Mouse (Mus musculus) kidney, embryonic 14.5 days (tissue): ENCODE results near the gene Reep3. TPM values are rescaled to one million over a fixed set of nuclear protein-coding genes. Genes with fewer than 3 reads are reported as not detected.

Experiments used
- ATAC-seq: fragments of 200-750 bp; cut with Nextera tagmentation; 2 replicates; pipeline ENCODE4 v1.8.0; 2017; ENCODE audit warnings: moderate number of reproducible peaks, mild to moderate bottlenecking, moderate TSS enrichment, moderate library complexity; ENCODE audit not compliant: low FRiP score, low TSS enrichment
- H3K27ac ChIP-seq: fragments of 300-500 bp; sonication (generic); 2 replicates; pipeline ENCODE4 v1.5.1; 2014; ENCODE audit warnings: low read depth, mild to moderate bottlenecking, low read length, moderate library complexity, mixed read lengths
- H3K27me3 ChIP-seq: fragments of 300-500 bp; sonication (generic); 2 replicates; pipeline ENCODE4 v1.6.1; 2014; ENCODE audit warnings: mild to moderate bottlenecking, low read length; ENCODE audit not compliant: control insufficient read depth, insufficient read depth
- H3K36me3 ChIP-seq: fragments of 300-500 bp; sonication (generic); 2 replicates; pipeline ENCODE4 v1.6.1; 2014; ENCODE audit warnings: low read length, mixed read lengths; ENCODE audit not compliant: control insufficient read depth, insufficient read depth
- H3K4me1 ChIP-seq: fragments of 300-500 bp; sonication (generic); 2 replicates; pipeline ENCODE4 v1.6.1; 2014; ENCODE audit warnings: low read length, mixed read lengths; ENCODE audit not compliant: control insufficient read depth, insufficient read depth
- H3K4me2 ChIP-seq: fragments of 300-500 bp; sonication (generic); replicated peaks from 2 replicates; pipeline ENCODE4 v1.6.1; 2014; ENCODE audit warnings: low read depth, mild to moderate bottlenecking, low read length
- H3K4me3 ChIP-seq: fragments of 300-500 bp; sonication (generic); 2 replicates; pipeline ENCODE4 v1.5.1; 2014; ENCODE audit warnings: mild to moderate bottlenecking, low read length
- H3K9ac ChIP-seq: fragments of 300-500 bp; sonication (generic); 2 replicates; pipeline ENCODE4 v1.6.1; 2014; ENCODE audit warnings: low read depth, mild to moderate bottlenecking, low read length, moderate library complexity
- H3K9me3 ChIP-seq: fragments of 300-500 bp; sonication (generic); 2 replicates; pipeline ENCODE4 v1.6.1; 2016; ENCODE audit warnings: low read length; ENCODE audit not compliant: control insufficient read depth
- WGBS: fragments of 180-500 bp; shearing (Covaris S2); extraction: QIAGEN DNeasy Blood & Tissue Kit; methylation state at CpG from one replicate; pipeline ENCODE4 v1.1.7; 2014; 5-methylcytosine and 5-hydroxymethylcytosine counted together
- polyA plus RNA-seq: library from polyadenylated mRNA; unstranded; fragments of >200 nt; fragmentation: Nextera tagmentation; extraction: Ambion mirVana; gene quantifications from 2 replicates; pipeline ENCODE4 v1.2.1, GENCODE M21; 2014

The Reep3 gene
- polyA plus RNA-seq, 1 experiment from 2014 or later, result 50.6 TPM

- Histone ChIP-seq H3K27me3 (no peaks in the 10 kb centered on the region), H3K4me3 (no peak overlapping the region), H3K36me3 (peaks cover 7% of the 10 kb centered on the region; the same call in 1 of the 2 replicates), H3K27ac (no peak overlapping the region; the same call in 1 of the 2 replicates), H3K4me2 (no peak overlapping the region), H3K9me3 (no peaks in the 10 kb centered on the region), H3K9ac (no peak overlapping the region), H3K4me1 (0 out of 2 replicates have a peak, but pooled peaks cover 5% of the 10 kb centered on the region)
- WGBS, result 69% methylated on average over 8 of the region's 8 CpGs
- no peak; the same call in 1 of the 2 replicates for ATAC-seq
These were observed 70.4 kb downstream of the Reep3 start for GRCm38 (mm10) chr10:67026375-67026774.

- Histone ChIP-seq H3K4me2 (no peak overlapping the region), H3K36me3 (peaks cover 7% of the 10 kb centered on the region; the same call in 1 of the 2 replicates)
These were observed 71.0 kb downstream of the Reep3 start for GRCm38 (mm10) chr10:67025573-67026236.

GRCm38 (mm10) chr10:67024391-67024790 lies 72.4 kb downstream of the Reep3 start:
- Histone ChIP-seq H3K9me3 (no peaks in the 10 kb centered on the region), H3K9ac (no peak overlapping the region)
- WGBS, result 96% methylated on average over 6 of the region's 6 CpGs

More at GRCm38 (mm10) chr10:67025573-67026236, 71.0 kb downstream of the Reep3 start:
- H3K9ac ChIP-seq, result no peak overlapping the region
- no peak overlapping the region for H3K4me3 ChIP-seq
- H3K27ac ChIP-seq, result peak overlapping the region; percentile 3; the same call in 1 of the 2 replicates
- H3K4me1 ChIP-seq, result 0 out of 2 replicates have a peak, but pooled peaks cover 5% of the 10 kb centered on the region
- ATAC-seq, result peak; percentile 53
- no peaks in the 10 kb centered on the region for H3K9me3 ChIP-seq
- H3K27me3 ChIP-seq, result no peaks in the 10 kb centered on the region
- WGBS, result 37% methylated on average over 10 of the region's 10 CpGs

GRCm38 (mm10) chr10:67023092-67023491 lies 73.7 kb downstream of the Reep3 start:
- H3K36me3 ChIP-seq, result peaks cover 6% of the 10 kb centered on the region; the same call in 1 of the 2 replicates
- no peaks in the 10 kb centered on the region for H3K9me3 ChIP-seq
- peaks cover 10% of the 10 kb centered on the region; the same call in 1 of the 2 replicates for H3K4me1 ChIP-seq
- H3K27ac ChIP-seq, result no peak overlapping the region
- H3K9ac ChIP-seq, result no peak overlapping the region
- 93% methylated on average over 9 of the region's 9 CpGs for WGBS
- H3K4me3 ChIP-seq, result no peak overlapping the region
- no peak overlapping the region for H3K4me2 ChIP-seq
- no peaks in the 10 kb centered on the region for H3K27me3 ChIP-seq
- ATAC-seq, result no peak

More at GRCm38 (mm10) chr10:67024391-67024790, 72.4 kb downstream of the Reep3 start:
- Histone ChIP-seq H3K4me2 (no peak overlapping the region), H3K4me3 (no peak overlapping the region), H3K4me1 (0 out of 2 replicates have a peak, but pooled peaks cover 5% of the 10 kb centered on the region), H3K27me3 (no peaks in the 10 kb centered on the region), H3K27ac (no peak overlapping the region), H3K36me3 (peaks cover 6% of the 10 kb centered on the region; the same call in 1 of the 2 replicates)
- ATAC-seq, result no peak

- WGBS, result 95% methylated on average over 13 of the region's 13 CpGs
- H3K36me3 ChIP-seq, result peaks cover 6% of the 10 kb centered on the region; the same call in 1 of the 2 replicates
- no peak overlapping the region for H3K4me2 ChIP-seq
- H3K4me1 ChIP-seq, result peaks cover 13% of the 10 kb centered on the region
- H3K4me3 ChIP-seq, result no peak overlapping the region
- no peak overlapping the region for H3K27ac ChIP-seq
- no peak overlapping the region for H3K9ac ChIP-seq
- H3K27me3 ChIP-seq, result no peaks in the 10 kb centered on the region
- H3K9me3 ChIP-seq, result no peaks in the 10 kb centered on the region
- no peak for ATAC-seq
These were observed 75.3 kb downstream of the Reep3 start for GRCm38 (mm10) chr10:67021494-67021893.

- Histone ChIP-seq H3K27me3 (no peaks in the 10 kb centered on the region), H3K4me1 (peaks cover 10% of the 10 kb centered on the region), H3K36me3 (peaks cover 13% of the 10 kb centered on the region; the same call in 1 of the 2 replicates), H3K9ac (no peak overlapping the region), H3K9me3 (no peaks in the 10 kb centered on the region), H3K4me2 (no peak overlapping the region), H3K4me3 (no peak overlapping the region), H3K27ac (no peak overlapping the region)
- ATAC-seq, result no peak
- WGBS, result 52% methylated on average over 6 of the region's 6 CpGs
These were observed 77.9 kb downstream of the Reep3 start for GRCm38 (mm10) chr10:67018875-67019274.

- H3K9me3 ChIP-seq, result no peaks in the 10 kb centered on the region
- WGBS, result 92% methylated on average over 4 of the region's 4 CpGs
These were observed 78.9 kb downstream of the Reep3 start for GRCm38 (mm10) chr10:67017891-67018290.

GRCm38 (mm10) chr10:67017315-67017714 lies 79.4 kb downstream of the Reep3 start:
- Histone ChIP-seq H3K9ac (no peak overlapping the region), H3K27ac (no peak overlapping the region), H3K4me2 (no peak overlapping the region), H3K36me3 (peaks cover 18% of the 10 kb centered on the region; the same call in 1 of the 2 replicates), H3K4me3 (no peak overlapping the region), H3K9me3 (no peaks in the 10 kb centered on the region), H3K27me3 (no peaks in the 10 kb centered on the region), H3K4me1 (peaks cover 10% of the 10 kb centered on the region)
- WGBS, result 77% methylated on average over 2 of the region's 2 CpGs
- no peak for ATAC-seq

More at GRCm38 (mm10) chr10:67017891-67018290, 78.9 kb downstream of the Reep3 start:
- Histone ChIP-seq H3K36me3 (peaks cover 18% of the 10 kb centered on the region; the same call in 1 of the 2 replicates), H3K4me3 (no peak overlapping the region), H3K27me3 (no peaks in the 10 kb centered on the region), H3K27ac (no peak overlapping the region), H3K4me2 (no peak overlapping the region), H3K4me1 (peaks cover 10% of the 10 kb centered on the region), H3K9ac (no peak overlapping the region)
- no peak for ATAC-seq
